Mouse (Mus musculus): Measurements from ENCODE around the gene Plppr3. TPM values are rescaled to one million over a fixed set of nuclear protein-coding genes. Genes with fewer than 3 reads are reported as not detected.

Gene Plppr3
- total RNA-seq, 1 experiment, result 3.7 TPM

DNA sequence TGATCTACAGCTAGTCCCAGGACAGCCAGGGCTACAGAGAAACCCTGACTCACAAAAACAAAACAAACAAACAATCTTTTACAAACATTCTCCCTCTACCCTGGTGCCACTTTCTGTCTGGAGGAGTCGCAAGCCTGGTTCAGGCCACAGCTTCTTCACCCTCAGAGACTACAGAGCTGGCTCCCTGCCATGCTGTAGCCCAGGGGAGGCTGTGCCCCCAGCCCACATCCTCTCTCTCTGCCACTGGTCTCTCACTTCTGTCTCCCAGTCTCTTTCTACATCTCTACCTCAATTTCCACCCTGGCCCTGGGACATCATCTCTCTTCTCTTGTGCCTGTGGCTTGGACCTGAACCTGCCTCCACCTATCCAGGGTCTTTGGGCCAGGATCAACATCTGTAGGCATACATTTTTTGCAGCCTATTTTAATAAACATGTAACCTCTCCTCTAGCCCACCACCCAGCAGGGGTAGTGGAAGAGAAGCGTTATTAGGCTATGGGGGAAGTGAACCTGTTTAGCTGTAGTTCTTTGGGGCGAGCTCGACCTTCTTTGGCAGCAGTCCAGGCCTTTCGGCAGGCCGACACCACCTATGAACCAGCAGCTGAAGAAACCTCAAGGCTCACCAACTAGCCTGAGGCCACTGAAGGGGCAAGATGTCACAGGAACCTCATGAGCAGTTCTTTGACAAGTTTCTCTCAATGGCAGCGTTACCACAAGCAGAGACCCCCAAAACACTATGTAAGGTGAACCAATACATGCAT, 42.2 kb downstream of the Plppr3 start:
- peaks cover 0 to 3% of the 10 kb centered on the region in 2 experiments; a peak in 1 of 4 replicates for H3K4me1 ChIP-seq (ENCODE audit: control insufficient read depth in 2 of 2, insufficient read depth in 2 of 2, low read length in 2 of 2, poor library complexity in 1 of 2)
- H3K9me3 ChIP-seq (ENCODE audit: control insufficient read depth, insufficient read depth, low read depth, low read length), result no peaks in the 10 kb centered on the region
- no peak overlapping the region for H3K4me3 ChIP-seq (ENCODE audit: insufficient read depth in 1 of 2, low read depth in 1 of 2, low read length in 2 of 2, poor library complexity in 1 of 2, severe bottlenecking in 1 of 2)
- H3K27ac ChIP-seq (ENCODE audit: insufficient read depth, low read depth, low read length, poor library complexity, severe bottlenecking), result no peak overlapping the region
- in situ Hi-C loops (cut with MboI; ENCODE audit: low sequenced_read_pairs in 2 of 2, unreplicated experiment in 2 of 2), result no loop called here
- H3K9ac ChIP-seq (ENCODE audit: insufficient read depth, low read depth, low read length, poor library complexity, severe bottlenecking), result no peak overlapping the region
- TF ChIP-seq ZNF384 (IDR thresholded peaks at IDR 0.05; ENCODE audit: low read depth, low read length), result no peak
- TF ChIP-seq ZC3H11A (IDR thresholded peaks at IDR 0.05; ENCODE audit: borderline replicate concordance, low read depth, low read length), result no peak
- TF ChIP-seq MAFK (IDR thresholded peaks at IDR 0.05; ENCODE audit: insufficient read depth, low read depth, low read length), result no peak
- TF ChIP-seq CHD2 (IDR thresholded peaks at IDR 0.05; ENCODE audit: low read depth, low read length), result no peak
- no peak for TF ChIP-seq HCFC1 (IDR thresholded peaks at IDR 0.05; ENCODE audit: borderline replicate concordance, insufficient read depth, low read length)
- no peak for DNase-seq (ENCODE audit: low read depth, low spot score)
- no peaks in the 10 kb centered on the region for H3K36me3 ChIP-seq (ENCODE audit: control insufficient read depth, insufficient read depth, low read length, poor library complexity, severe bottlenecking)

DNA sequence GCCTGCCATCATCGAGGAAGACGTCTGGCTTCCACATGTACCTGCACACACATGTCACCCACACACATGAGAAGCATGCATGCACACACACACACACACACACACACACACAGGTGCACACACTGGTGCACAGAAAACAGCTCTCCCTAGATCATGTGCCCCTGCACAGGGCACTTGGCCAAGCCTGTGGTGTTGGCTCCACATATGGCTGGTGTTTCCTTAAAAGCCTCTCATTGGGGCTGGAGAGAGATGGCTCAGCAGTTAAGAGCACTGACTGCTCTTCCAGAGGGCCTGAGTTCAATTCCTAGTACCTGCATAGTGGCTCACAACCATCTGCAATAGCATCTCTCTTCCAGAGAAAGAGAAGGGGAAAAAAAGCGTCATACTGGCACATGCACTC, 42.9 kb downstream of the Plppr3 start:
- TF ChIP-seq MAFK (IDR thresholded peaks at IDR 0.05; ENCODE audit: insufficient read depth, low read depth, low read length) (no peak), ZNF384 (IDR thresholded peaks at IDR 0.05; ENCODE audit: low read depth, low read length) (no peak), ZC3H11A (IDR thresholded peaks at IDR 0.05; ENCODE audit: borderline replicate concordance, low read depth, low read length) (no peak), HCFC1 (IDR thresholded peaks at IDR 0.05; ENCODE audit: borderline replicate concordance, insufficient read depth, low read length) (no peak), CHD2 (IDR thresholded peaks at IDR 0.05; ENCODE audit: low read depth, low read length) (no peak)
- Histone ChIP-seq H3K9me3 (ENCODE audit: control insufficient read depth, insufficient read depth, low read depth, low read length) (no peaks in the 10 kb centered on the region), H3K36me3 (ENCODE audit: control insufficient read depth, insufficient read depth, low read length, poor library complexity, severe bottlenecking) (no peaks in the 10 kb centered on the region), H3K4me1 (ENCODE audit: control insufficient read depth in 2 of 2, insufficient read depth in 2 of 2, low read length in 2 of 2, poor library complexity in 1 of 2) (peaks cover 0 to 3% of the 10 kb centered on the region in 2 experiments; a peak in 1 of 4 replicates), H3K27ac (ENCODE audit: insufficient read depth, low read depth, low read length, poor library complexity, severe bottlenecking) (no peak overlapping the region), H3K4me3 (ENCODE audit: insufficient read depth in 1 of 2, low read depth in 1 of 2, low read length in 2 of 2, poor library complexity in 1 of 2, severe bottlenecking in 1 of 2) (no peak overlapping the region), H3K9ac (ENCODE audit: insufficient read depth, low read depth, low read length, poor library complexity, severe bottlenecking) (no peak overlapping the region)
- in situ Hi-C loops (cut with MboI; ENCODE audit: low sequenced_read_pairs in 2 of 2, unreplicated experiment in 2 of 2), result no loop called here
- DNase-seq (ENCODE audit: low read depth, low spot score), result no peak

DNA sequence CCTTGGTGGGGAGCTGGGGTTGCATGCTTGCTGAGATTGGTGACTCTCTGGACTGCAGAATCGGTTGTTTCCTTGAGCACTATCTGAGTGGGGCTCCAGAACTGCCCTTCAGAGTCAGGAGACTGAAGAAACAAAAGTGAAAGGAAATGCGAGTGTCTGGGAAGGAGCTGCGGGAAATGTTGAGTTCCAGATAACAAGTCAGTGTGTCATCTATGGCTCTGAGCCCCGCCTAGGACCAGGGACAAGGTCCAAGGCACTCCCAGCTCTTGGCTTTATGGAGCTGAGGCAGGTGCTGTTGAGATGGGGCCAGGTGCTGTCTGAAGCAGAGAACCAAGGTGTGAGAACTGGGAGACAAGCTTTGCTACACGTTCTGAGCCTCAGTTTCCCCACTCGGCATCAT, 50.0 kb downstream of the Plppr3 start:
- H3K9ac ChIP-seq (ENCODE audit: insufficient read depth, low read depth, low read length, poor library complexity, severe bottlenecking), result no peak overlapping the region

DNA sequence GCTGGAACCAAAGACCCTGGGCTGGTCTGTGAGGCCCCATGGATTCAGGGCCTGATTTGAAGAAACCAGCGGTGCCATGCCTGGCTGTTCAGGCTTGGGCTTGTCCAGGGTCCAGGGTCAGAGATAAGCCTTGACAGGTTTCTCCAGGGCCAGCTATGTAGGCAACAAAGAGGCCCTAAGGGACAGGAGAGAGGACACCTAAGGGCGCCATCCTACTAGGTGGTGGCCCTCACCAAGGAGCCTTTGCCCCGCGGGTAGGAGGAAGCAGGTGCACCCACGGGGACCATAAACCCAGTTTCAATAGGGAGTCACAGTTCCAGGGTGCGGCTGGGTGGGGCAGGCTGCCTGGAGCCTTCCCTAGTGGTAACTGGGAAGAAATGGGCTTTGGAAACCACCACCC, 51.4 kb downstream of the Plppr3 start:
- TF ChIP-seq ZC3H11A (IDR thresholded peaks at IDR 0.05; ENCODE audit: borderline replicate concordance, low read depth, low read length) (no peak), ZNF384 (IDR thresholded peaks at IDR 0.05; ENCODE audit: low read depth, low read length) (no peak), CHD2 (IDR thresholded peaks at IDR 0.05; ENCODE audit: low read depth, low read length) (no peak), MAFK (IDR thresholded peaks at IDR 0.05; ENCODE audit: insufficient read depth, low read depth, low read length) (no peak), HCFC1 (IDR thresholded peaks at IDR 0.05; ENCODE audit: borderline replicate concordance, insufficient read depth, low read length) (no peak)
- Histone ChIP-seq H3K4me1 (ENCODE audit: control insufficient read depth in 2 of 2, insufficient read depth in 2 of 2, low read length in 2 of 2, poor library complexity in 1 of 2) (peaks cover 4 to 34% of the 10 kb centered on the region in 2 experiments; a peak in 3 of 4 replicates), H3K4me3 (ENCODE audit: insufficient read depth in 1 of 2, low read depth in 1 of 2, low read length in 2 of 2, poor library complexity in 1 of 2, severe bottlenecking in 1 of 2) (no peak overlapping the region), H3K9ac (ENCODE audit: insufficient read depth, low read depth, low read length, poor library complexity, severe bottlenecking) (no peak overlapping the region), H3K27ac (ENCODE audit: insufficient read depth, low read depth, low read length, poor library complexity, severe bottlenecking) (no peak overlapping the region), H3K9me3 (ENCODE audit: control insufficient read depth, insufficient read depth, low read depth, low read length) (no peaks in the 10 kb centered on the region), H3K36me3 (ENCODE audit: control insufficient read depth, insufficient read depth, low read length, poor library complexity, severe bottlenecking) (no peaks in the 10 kb centered on the region)
- in situ Hi-C loops (cut with MboI; ENCODE audit: low sequenced_read_pairs in 2 of 2, unreplicated experiment in 2 of 2), result no loop called here
- DNase-seq (ENCODE audit: low read depth, low spot score), result no peak

More for the DNA sequence above, 50.0 kb downstream of the Plppr3 start:
- in situ Hi-C loops (cut with MboI; ENCODE audit: low sequenced_read_pairs in 2 of 2, unreplicated experiment in 2 of 2), result no loop called here
- H3K4me1 ChIP-seq (ENCODE audit: control insufficient read depth in 2 of 2, insufficient read depth in 2 of 2, low read length in 2 of 2, poor library complexity in 1 of 2), result peaks cover 4 to 33% of the 10 kb centered on the region in 2 experiments; a peak in 3 of 4 replicates
- TF ChIP-seq MAFK (IDR thresholded peaks at IDR 0.05; ENCODE audit: insufficient read depth, low read depth, low read length) (no peak), ZNF384 (IDR thresholded peaks at IDR 0.05; ENCODE audit: low read depth, low read length) (no peak), ZC3H11A (IDR thresholded peaks at IDR 0.05; ENCODE audit: borderline replicate concordance, low read depth, low read length) (no peak), CHD2 (IDR thresholded peaks at IDR 0.05; ENCODE audit: low read depth, low read length) (no peak), HCFC1 (IDR thresholded peaks at IDR 0.05; ENCODE audit: borderline replicate concordance, insufficient read depth, low read length) (no peak)
- no peaks in the 10 kb centered on the region for H3K9me3 ChIP-seq (ENCODE audit: control insufficient read depth, insufficient read depth, low read depth, low read length)
- DNase-seq (ENCODE audit: low read depth, low spot score), result no peak
- H3K36me3 ChIP-seq (ENCODE audit: control insufficient read depth, insufficient read depth, low read length, poor library complexity, severe bottlenecking), result no peaks in the 10 kb centered on the region
- no peak overlapping the region for H3K4me3 ChIP-seq (ENCODE audit: insufficient read depth in 1 of 2, low read depth in 1 of 2, low read length in 2 of 2, poor library complexity in 1 of 2, severe bottlenecking in 1 of 2)
- H3K27ac ChIP-seq (ENCODE audit: insufficient read depth, low read depth, low read length, poor library complexity, severe bottlenecking), result no peak overlapping the region
